Mouse (Mus musculus): ENCODE data around the gene Olfr1370. TPM values are rescaled to one million over a fixed set of nuclear protein-coding genes. Genes with fewer than 3 reads are reported as not detected.
"Not testable (repeated sequence)": the region's sequence is repeated elsewhere in the genome, so short reads cannot be mapped to it uniquely, and the experiment has no call there.

Gene Olfr1370
- total RNA-seq (2018; cell fraction: chromatin; rRNA removed): not detected
- not detected for total RNA-seq (2018; cell fraction: cytosol; rRNA removed)
- total RNA-seq (2018; cell fraction: nucleus; rRNA removed): not detected
- polyA plus RNA-seq (2018): not detected in 3 replicates

DNA sequence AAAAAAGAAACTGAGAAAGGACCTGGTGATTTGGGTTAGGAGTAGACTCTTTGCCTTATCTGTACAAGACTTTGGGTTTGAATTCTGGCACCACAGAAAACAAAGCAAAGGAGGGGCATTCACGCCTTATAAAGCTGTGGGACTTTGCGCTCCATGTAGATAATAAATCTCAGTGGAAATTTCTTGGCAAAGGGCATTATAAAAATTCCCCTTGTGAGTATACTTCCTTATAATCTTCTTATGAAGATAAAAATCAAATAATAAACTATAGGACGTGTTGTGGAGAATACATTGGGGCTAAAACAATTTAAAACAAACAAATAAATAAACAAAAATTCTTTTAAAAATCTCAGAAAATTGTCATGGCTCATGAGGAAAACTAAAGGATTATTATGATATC, at the start of gene Olfr1370:
TSS of gene Olfr1370 (minus strand) at position 101 of the 400 bp plus-strand sequence.
- no peaks in the 10 kb centered on the region for H3K36me3 ChIP-seq (ENCODE audit: inconsistent target)
- WGBS (ENCODE audit: missing documents): 88% methylated on average over 3 of the region's 3 CpGs
- H3K79me2 ChIP-seq (ENCODE audit: inconsistent target): no peaks in the 10 kb centered on the region
- H3K4me3 ChIP-seq (ENCODE audit: inconsistent target): no peak within 1 kb of the TSS
- H3K27ac ChIP-seq: no peak within 1 kb of the TSS

- Histone ChIP-seq H3K4me3 (ENCODE audit: inconsistent target) (no peak overlapping the region), H3K36me3 (ENCODE audit: inconsistent target) (no peaks in the 10 kb centered on the region), H3K27ac (no peak overlapping the region), H3K79me2 (ENCODE audit: inconsistent target) (no peaks in the 10 kb centered on the region)
- WGBS (ENCODE audit: missing documents): 78% methylated on average over 4 of the region's 4 CpGs
These were observed 39.4 kb upstream of the Olfr1370 start for GRCm38 (mm10) chr13:21114121-21114520.

GRCm38 (mm10) chr13:21111183-21111582, 36.4 kb upstream of the Olfr1370 start, which contains the start of gene Olfr1369-ps1:
TSS of gene Olfr1369-ps1 (plus strand) at chr13:21111483.
- H3K36me3 ChIP-seq (ENCODE audit: inconsistent target); H3K27ac ChIP-seq; H3K79me2 ChIP-seq (ENCODE audit: inconsistent target); H3K4me3 ChIP-seq (ENCODE audit: inconsistent target): not testable (repeated sequence)
- WGBS (ENCODE audit: missing documents): 83% methylated on average over 3 of the region's 3 CpGs

- no peak overlapping the region for H3K27ac ChIP-seq
- no peaks in the 10 kb centered on the region for H3K36me3 ChIP-seq (ENCODE audit: inconsistent target)
- no peaks in the 10 kb centered on the region for H3K79me2 ChIP-seq (ENCODE audit: inconsistent target)
- H3K4me3 ChIP-seq (ENCODE audit: inconsistent target): no peak overlapping the region
- WGBS (ENCODE audit: missing documents): 92% methylated on average over 6 of the region's 6 CpGs
These were observed 35.7 kb upstream of the Olfr1370 start for GRCm38 (mm10) chr13:21110441-21110840.

DNA sequence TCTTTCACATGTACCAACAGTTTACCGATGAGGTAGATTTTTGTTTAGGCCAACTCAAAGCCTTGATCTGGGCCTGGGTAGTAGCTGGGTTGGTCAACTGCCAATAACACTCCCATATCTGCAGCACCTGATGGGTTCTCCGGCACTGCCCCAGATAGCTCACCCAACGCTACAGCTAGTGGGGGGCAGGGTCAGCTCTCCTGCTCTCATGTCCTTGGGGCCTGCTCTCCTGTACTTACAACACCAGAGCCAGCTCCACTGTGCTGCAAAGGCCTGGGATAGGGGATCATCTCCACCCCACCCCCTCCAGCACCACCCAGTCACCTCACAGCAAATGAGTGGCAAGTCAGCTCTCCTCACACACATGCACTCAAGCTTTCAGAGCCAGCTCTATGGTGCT, 35.0 kb upstream of the Olfr1370 start:
- H3K27ac ChIP-seq: no peak overlapping the region
- no peak overlapping the region for H3K4me3 ChIP-seq (ENCODE audit: inconsistent target)
- no peaks in the 10 kb centered on the region for H3K36me3 ChIP-seq (ENCODE audit: inconsistent target)
- no peaks in the 10 kb centered on the region for H3K79me2 ChIP-seq (ENCODE audit: inconsistent target)
- WGBS (ENCODE audit: missing documents): 94% methylated on average over 3 of the region's 3 CpGs

DNA sequence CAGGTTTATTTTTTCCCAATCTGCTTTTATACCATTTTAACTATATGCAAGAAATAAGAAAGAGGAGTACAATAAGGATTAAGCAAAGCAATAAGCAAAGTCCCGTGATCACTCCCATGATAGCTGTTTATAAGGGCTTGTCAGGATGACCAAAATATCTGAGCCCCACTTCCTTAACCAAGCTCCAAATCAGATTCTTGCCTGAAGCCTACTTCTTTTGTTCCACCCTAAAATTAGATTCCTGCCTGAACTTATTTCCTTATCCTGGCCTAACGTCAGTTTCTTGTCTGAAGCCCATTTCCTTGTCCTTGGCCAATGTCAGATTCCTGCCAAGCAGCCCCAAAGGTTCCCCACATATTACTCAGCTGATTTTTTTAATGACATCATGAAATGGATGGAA, 7.9 kb upstream of the Olfr1370 start:
- 53% methylated on average over 2 of the region's 2 CpGs for WGBS (ENCODE audit: missing documents)
- no peak overlapping the region for H3K4me3 ChIP-seq (ENCODE audit: inconsistent target)
- H3K36me3 ChIP-seq (ENCODE audit: inconsistent target): no peaks in the 10 kb centered on the region
- H3K79me2 ChIP-seq (ENCODE audit: inconsistent target): no peaks in the 10 kb centered on the region
- no peak overlapping the region for H3K27ac ChIP-seq

- 80% methylated on average over 2 of the region's 2 CpGs for WGBS (ENCODE audit: missing documents)
These were observed 8.7 kb downstream of the Olfr1370 start for GRCm38 (mm10) chr13:21066021-21066420.

GRCm38 (mm10) chr13:21050118-21050517, 24.6 kb downstream of the Olfr1370 start:
- 67% methylated on average over 1 of the region's 1 CpGs for WGBS (ENCODE audit: missing documents)
- no peak overlapping the region for H3K27ac ChIP-seq
- H3K36me3 ChIP-seq (ENCODE audit: inconsistent target): no peaks in the 10 kb centered on the region
- H3K4me3 ChIP-seq (ENCODE audit: inconsistent target): no peak overlapping the region
- no peaks in the 10 kb centered on the region for H3K79me2 ChIP-seq (ENCODE audit: inconsistent target)

More at GRCm38 (mm10) chr13:21066021-21066420, 8.7 kb downstream of the Olfr1370 start:
- H3K36me3 ChIP-seq (ENCODE audit: inconsistent target): no peaks in the 10 kb centered on the region
- H3K27ac ChIP-seq: no peak overlapping the region
- no peak overlapping the region for H3K4me3 ChIP-seq (ENCODE audit: inconsistent target)
- H3K79me2 ChIP-seq (ENCODE audit: inconsistent target): no peaks in the 10 kb centered on the region

DNA sequence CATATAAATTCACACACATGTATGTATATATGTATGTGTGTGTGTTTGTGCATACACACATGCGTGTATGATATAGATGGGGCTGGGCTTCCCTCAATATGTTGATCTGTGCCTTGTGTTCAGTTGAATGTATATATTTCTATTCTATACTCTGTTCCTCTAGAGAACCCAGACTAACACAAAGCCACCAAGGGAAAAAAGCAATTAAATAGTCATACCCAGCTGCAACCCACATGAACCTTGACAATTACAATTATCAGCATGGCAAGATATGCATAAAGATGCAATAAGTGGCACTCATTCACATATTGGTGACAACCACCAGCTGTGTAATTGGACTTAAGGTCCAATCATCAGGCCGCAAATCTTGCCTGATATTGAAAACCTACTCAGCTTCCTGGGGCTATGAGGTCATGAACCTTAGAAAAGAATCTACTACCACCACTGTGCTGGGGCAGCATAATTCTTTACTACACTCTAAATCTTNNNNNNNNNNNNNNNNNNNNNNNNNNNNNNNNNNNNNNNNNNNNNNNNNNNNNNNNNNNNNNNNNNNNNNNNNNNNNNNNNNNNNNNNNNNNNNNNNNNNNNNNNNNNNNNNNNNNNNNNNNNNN, 34.1 kb downstream of the Olfr1370 start:
- WGBS (ENCODE audit: missing documents): 92% methylated on average over 2 of the region's 2 CpGs

DNA sequence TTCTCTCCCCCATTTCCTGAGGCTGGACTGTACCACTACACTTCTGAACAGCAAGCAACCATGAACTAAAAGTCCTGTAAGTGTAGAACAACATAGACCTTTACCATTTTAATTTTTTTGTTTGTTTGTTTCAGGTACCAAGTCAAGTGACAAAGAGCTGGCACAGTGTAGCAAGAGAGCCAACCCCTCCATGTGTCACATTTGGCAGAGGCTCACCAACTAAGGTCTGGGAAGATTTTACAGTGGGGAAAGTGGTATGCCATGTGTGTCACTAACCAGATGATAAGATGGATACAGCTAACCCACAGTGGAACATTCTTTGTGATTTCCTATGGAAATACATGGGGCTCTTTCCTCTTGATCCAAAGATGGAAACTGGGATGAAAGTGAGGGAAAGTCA, 38.8 kb downstream of the Olfr1370 start:
- Histone ChIP-seq H3K4me3 (ENCODE audit: inconsistent target) (no peak overlapping the region), H3K27ac (no peak overlapping the region), H3K79me2 (ENCODE audit: inconsistent target) (no peaks in the 10 kb centered on the region), H3K36me3 (ENCODE audit: inconsistent target) (no peaks in the 10 kb centered on the region)

More for the DNA sequence above, 34.1 kb downstream of the Olfr1370 start:
- no peaks in the 10 kb centered on the region for H3K79me2 ChIP-seq (ENCODE audit: inconsistent target)
- no peaks in the 10 kb centered on the region for H3K36me3 ChIP-seq (ENCODE audit: inconsistent target)
- H3K27ac ChIP-seq: no peak overlapping the region
- no peak overlapping the region for H3K4me3 ChIP-seq (ENCODE audit: inconsistent target)

GRCm38 (mm10) chr13:21035011-21035410, 39.7 kb downstream of the Olfr1370 start:
- no peaks in the 10 kb centered on the region for H3K79me2 ChIP-seq (ENCODE audit: inconsistent target)
- H3K27ac ChIP-seq: no peak overlapping the region
- WGBS (ENCODE audit: missing documents): 86% methylated on average over 3 of the region's 3 CpGs
- H3K36me3 ChIP-seq (ENCODE audit: inconsistent target): no peaks in the 10 kb centered on the region
- no peak overlapping the region for H3K4me3 ChIP-seq (ENCODE audit: inconsistent target)

DNA sequence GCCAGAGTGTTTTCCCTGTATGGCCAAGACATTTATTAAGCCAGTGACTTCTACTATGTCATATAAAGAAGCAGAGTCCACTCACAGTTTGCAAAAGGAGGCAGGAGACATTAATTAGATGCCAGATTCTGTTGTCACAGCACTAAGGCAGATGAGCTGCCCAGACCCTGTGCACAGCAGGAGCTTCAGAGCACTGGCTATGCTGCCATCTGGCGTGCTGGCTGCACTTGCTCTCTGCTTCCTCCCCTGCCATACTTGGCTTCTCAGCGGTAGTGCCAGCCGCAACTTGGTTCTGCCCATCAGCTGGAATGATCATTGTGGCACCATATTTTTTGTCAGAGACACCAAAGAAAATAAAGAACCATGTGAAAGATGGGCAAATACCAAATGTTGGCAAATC, 41.6 kb downstream of the Olfr1370 start:
- no peak overlapping the region for H3K27ac ChIP-seq
- H3K79me2 ChIP-seq (ENCODE audit: inconsistent target): no peaks in the 10 kb centered on the region
- no peaks in the 10 kb centered on the region for H3K36me3 ChIP-seq (ENCODE audit: inconsistent target)
- no peak overlapping the region for H3K4me3 ChIP-seq (ENCODE audit: inconsistent target)
- 84% methylated on average over 3 of the region's 3 CpGs for WGBS (ENCODE audit: missing documents)

DNA sequence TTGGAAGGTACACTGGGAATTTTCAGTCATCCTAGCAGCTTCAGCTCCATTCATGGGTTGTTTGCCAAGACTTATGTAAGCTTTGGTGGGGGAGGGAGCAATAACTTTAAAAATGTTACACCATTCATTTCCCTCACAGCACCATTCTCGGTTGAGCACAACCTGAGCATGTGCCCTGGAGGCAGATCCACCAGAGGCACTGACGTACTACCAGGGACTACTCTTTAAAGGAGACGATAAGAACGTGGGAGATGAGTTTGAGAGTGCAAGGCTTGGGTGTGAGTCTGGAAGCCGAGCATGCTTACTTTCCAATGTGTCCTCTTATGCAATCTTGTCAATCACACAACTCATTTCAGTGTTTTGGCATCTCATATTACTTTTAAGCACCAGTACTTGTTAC, 49.9 kb downstream of the Olfr1370 start:
- H3K79me2 ChIP-seq (ENCODE audit: inconsistent target): no peaks in the 10 kb centered on the region
- WGBS (ENCODE audit: missing documents): 88% methylated on average over 5 of the region's 5 CpGs
- H3K4me3 ChIP-seq (ENCODE audit: inconsistent target): no peak overlapping the region

More for the DNA sequence above, 49.9 kb downstream of the Olfr1370 start:
- H3K36me3 ChIP-seq (ENCODE audit: inconsistent target): peaks cover 21% of the 10 kb centered on the region
- no peak overlapping the region for H3K27ac ChIP-seq

All from macrophage (primary cell).